Mouse (Mus musculus) ES-Bruce4 (cell line): ENCODE measurements around the gene Vps35l. TPM values are rescaled to one million over a fixed set of nuclear protein-coding genes. Genes with fewer than 3 reads are reported as not detected.

Source experiments
- H3K27ac ChIP-seq: 2 replicates; pipeline ENCODE4 v1.5.1; 2012; ENCODE audit warnings: low read length, inconsistent platforms; ENCODE audit not compliant: insufficient read depth
- H3K27me3 ChIP-seq: 2 replicates; pipeline ENCODE4 v1.6.1; 2012; ENCODE audit warnings: mild to moderate bottlenecking, low read length, inconsistent platforms; ENCODE audit not compliant: control insufficient read depth, poor library complexity, insufficient read depth, severe bottlenecking
- H3K36me3 ChIP-seq: 2 replicates; pipeline ENCODE4 v1.6.1; 2012; ENCODE audit warnings: inconsistent platforms, mild to moderate bottlenecking, low read length, moderate library complexity; ENCODE audit not compliant: control insufficient read depth, poor library complexity, insufficient read depth, severe bottlenecking
- H3K4me1 ChIP-seq: one replicate; pipeline ENCODE4 v1.8.1; 2011; ENCODE audit warnings: low read length; ENCODE audit not compliant: control insufficient read depth, insufficient read depth
- H3K4me3 ChIP-seq: 2 replicates; pipeline ENCODE4 v1.5.1; 2011; ENCODE audit warnings: low read depth, mild to moderate bottlenecking, low read length
- H3K9ac ChIP-seq: 2 replicates; pipeline ENCODE4 v1.6.1; 2012; ENCODE audit warnings: low read depth, mild to moderate bottlenecking, inconsistent platforms; ENCODE audit not compliant: poor library complexity, severe bottlenecking
- H3K9me3 ChIP-seq: replicated peaks from 2 replicates; pipeline ENCODE4 v1.6.1; 2012; ENCODE audit warnings: mild to moderate bottlenecking, low read length, inconsistent platforms; ENCODE audit not compliant: control insufficient read depth, poor library complexity, insufficient read depth, severe bottlenecking
- CTCF ChIP-seq: IDR thresholded peaks from one replicate; pipeline ENCODE4 v1.8.1; 2011; ENCODE audit warnings: low read depth, low read length
- EP300 ChIP-seq: IDR thresholded peaks from 2 replicates; pipeline ENCODE4 v1.6.1; 2011; ENCODE audit warnings: low read depth, low read length; ENCODE audit not compliant: insufficient read depth
- POLR2A ChIP-seq: IDR thresholded peaks from one replicate; pipeline ENCODE4 v1.8.1; 2011; ENCODE audit warnings: low read length; ENCODE audit not compliant: insufficient read depth
- polyA plus RNA-seq: library from polyadenylated mRNA; stranded (reverse); fragments of >200 nt; gene quantifications from 2 replicates; pipeline ENCODE4 v1.2.4, GENCODE M21; 2011; ENCODE audit warnings: low read depth; ENCODE audit not compliant: missing spikeins, insufficient read depth, insufficient read length

Gene Vps35l
- polyA plus RNA-seq, 1 experiment = 54.7 TPM

GRCm38 (mm10) chr7:118773027-118773426 is 33.0 kb downstream of the Vps35l start:
- no peak overlapping the region for H3K4me3 ChIP-seq
- H3K27me3 ChIP-seq = no peaks in the 10 kb centered on the region
- no peaks in the 10 kb centered on the region for H3K9me3 ChIP-seq
- H3K27ac ChIP-seq = no peak overlapping the region
- no peak for TF ChIP-seq EP300
- TF ChIP-seq POLR2A = no peak
- no peak for TF ChIP-seq CTCF
- H3K9ac ChIP-seq = no peak overlapping the region
- no peaks in the 10 kb centered on the region for H3K36me3 ChIP-seq
- H3K4me1 ChIP-seq = no peaks in the 10 kb centered on the region

- H3K27me3 ChIP-seq = no peaks in the 10 kb centered on the region
- no peak overlapping the region for H3K27ac ChIP-seq
- H3K4me3 ChIP-seq = no peak overlapping the region
- no peak overlapping the region for H3K9ac ChIP-seq
- no peaks in the 10 kb centered on the region for H3K36me3 ChIP-seq
- H3K9me3 ChIP-seq = no peaks in the 10 kb centered on the region
- TF ChIP-seq POLR2A (no peak), CTCF (no peak), EP300 (no peak)
- no peaks in the 10 kb centered on the region for H3K4me1 ChIP-seq
These were observed 36.0 kb downstream of the Vps35l start for GRCm38 (mm10) chr7:118775991-118776390.

- TF ChIP-seq CTCF (no peak), POLR2A (no peak), EP300 (no peak)
- Histone ChIP-seq H3K27ac (no peak overlapping the region), H3K4me3 (no peak overlapping the region), H3K4me1 (no peaks in the 10 kb centered on the region), H3K9ac (no peak overlapping the region), H3K27me3 (no peaks in the 10 kb centered on the region), H3K36me3 (no peaks in the 10 kb centered on the region), H3K9me3 (no peaks in the 10 kb centered on the region)
These were observed 36.5 kb downstream of the Vps35l start for GRCm38 (mm10) chr7:118776491-118776890.

- TF ChIP-seq CTCF (no peak), POLR2A (no peak), EP300 (no peak)
- Histone ChIP-seq H3K4me3 (no peak overlapping the region), H3K9me3 (no peaks in the 10 kb centered on the region), H3K27ac (no peak overlapping the region), H3K4me1 (no peaks in the 10 kb centered on the region), H3K36me3 (no peaks in the 10 kb centered on the region), H3K9ac (no peak overlapping the region), H3K27me3 (no peaks in the 10 kb centered on the region)
These were observed 37.8 kb downstream of the Vps35l start for GRCm38 (mm10) chr7:118777598-118778394.

GRCm38 (mm10) chr7:118778561-118778960 is 38.5 kb downstream of the Vps35l start:
- TF ChIP-seq CTCF (no peak), EP300 (no peak), POLR2A (no peak)
- no peaks in the 10 kb centered on the region for H3K4me1 ChIP-seq
- H3K27me3 ChIP-seq = no peaks in the 10 kb centered on the region
- no peak overlapping the region for H3K27ac ChIP-seq
- no peaks in the 10 kb centered on the region for H3K36me3 ChIP-seq
- H3K9me3 ChIP-seq = no peaks in the 10 kb centered on the region
- no peak overlapping the region for H3K9ac ChIP-seq
- no peak overlapping the region for H3K4me3 ChIP-seq

GRCm38 (mm10) chr7:118783305-118784001 is 43.4 kb downstream of the Vps35l start:
- TF ChIP-seq EP300 (no peak), POLR2A (no peak), CTCF (no peak)

More at GRCm38 (mm10) chr7:118783305-118784001, 43.4 kb downstream of the Vps35l start:
- Histone ChIP-seq H3K27me3 (no peaks in the 10 kb centered on the region), H3K36me3 (no peaks in the 10 kb centered on the region), H3K4me3 (no peak overlapping the region), H3K27ac (no peak overlapping the region), H3K9ac (no peak overlapping the region), H3K4me1 (no peaks in the 10 kb centered on the region), H3K9me3 (no peaks in the 10 kb centered on the region)
